Mouse (Mus musculus) kidney, embryonic 14.5 days (tissue): ENCODE measurements at regions not wholly inside any gene's neighbourhood (a gene's known extent, or its start where the extent isn't known, plus 50 kb on each side); places are given as distances from the start of the nearest gene placed in this dataset.

Experiments
- ATAC-seq: fragments of 200-750 bp; cut with Nextera tagmentation; 2 replicates; pipeline ENCODE4 v1.8.0; 2017; ENCODE audit warnings: moderate number of reproducible peaks, mild to moderate bottlenecking, moderate TSS enrichment, moderate library complexity; ENCODE audit not compliant: low FRiP score, low TSS enrichment
- H3K27ac ChIP-seq: fragments of 300-500 bp; sonication (generic); 2 replicates; pipeline ENCODE4 v1.5.1; 2014; ENCODE audit warnings: low read depth, mild to moderate bottlenecking, low read length, moderate library complexity, mixed read lengths
- H3K27me3 ChIP-seq: fragments of 300-500 bp; sonication (generic); 2 replicates; pipeline ENCODE4 v1.6.1; 2014; ENCODE audit warnings: mild to moderate bottlenecking, low read length; ENCODE audit not compliant: control insufficient read depth, insufficient read depth
- H3K36me3 ChIP-seq: fragments of 300-500 bp; sonication (generic); 2 replicates; pipeline ENCODE4 v1.6.1; 2014; ENCODE audit warnings: low read length, mixed read lengths; ENCODE audit not compliant: control insufficient read depth, insufficient read depth
- H3K4me1 ChIP-seq: fragments of 300-500 bp; sonication (generic); 2 replicates; pipeline ENCODE4 v1.6.1; 2014; ENCODE audit warnings: low read length, mixed read lengths; ENCODE audit not compliant: control insufficient read depth, insufficient read depth
- H3K4me2 ChIP-seq: fragments of 300-500 bp; sonication (generic); replicated peaks from 2 replicates; pipeline ENCODE4 v1.6.1; 2014; ENCODE audit warnings: low read depth, mild to moderate bottlenecking, low read length
- H3K4me3 ChIP-seq: fragments of 300-500 bp; sonication (generic); 2 replicates; pipeline ENCODE4 v1.5.1; 2014; ENCODE audit warnings: mild to moderate bottlenecking, low read length
- H3K9ac ChIP-seq: fragments of 300-500 bp; sonication (generic); 2 replicates; pipeline ENCODE4 v1.6.1; 2014; ENCODE audit warnings: low read depth, mild to moderate bottlenecking, low read length, moderate library complexity
- H3K9me3 ChIP-seq: fragments of 300-500 bp; sonication (generic); 2 replicates; pipeline ENCODE4 v1.6.1; 2016; ENCODE audit warnings: low read length; ENCODE audit not compliant: control insufficient read depth
- WGBS: fragments of 180-500 bp; shearing (Covaris S2); extraction: QIAGEN DNeasy Blood & Tissue Kit; methylation state at CpG from one replicate; pipeline ENCODE4 v1.1.7; 2014; 5-methylcytosine and 5-hydroxymethylcytosine counted together

DNA sequence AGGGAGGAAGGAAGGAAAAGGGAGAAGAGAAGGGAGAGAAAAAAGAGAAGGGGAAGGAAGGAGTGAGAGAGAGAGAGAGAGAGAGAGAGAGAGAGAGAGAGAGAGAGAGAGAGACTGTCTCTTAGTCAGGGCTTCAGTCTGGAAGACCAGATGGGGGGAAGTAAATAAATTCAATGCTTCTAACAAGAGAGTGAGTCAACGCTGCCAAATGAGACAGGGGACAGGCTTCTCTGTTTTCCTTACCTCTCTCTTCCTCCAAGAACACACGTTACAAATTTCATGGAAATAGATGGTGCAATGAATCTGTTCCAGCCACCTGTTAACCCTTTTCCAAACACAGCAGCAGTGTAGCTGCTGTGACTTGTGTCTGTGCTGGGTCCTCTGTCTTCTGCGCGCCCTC lies 85.1 kb upstream of the Gdnf start:
- 56% methylated on average over 4 of the region's 4 CpGs for WGBS
- H3K4me3 ChIP-seq, result no peak overlapping the region

DNA sequence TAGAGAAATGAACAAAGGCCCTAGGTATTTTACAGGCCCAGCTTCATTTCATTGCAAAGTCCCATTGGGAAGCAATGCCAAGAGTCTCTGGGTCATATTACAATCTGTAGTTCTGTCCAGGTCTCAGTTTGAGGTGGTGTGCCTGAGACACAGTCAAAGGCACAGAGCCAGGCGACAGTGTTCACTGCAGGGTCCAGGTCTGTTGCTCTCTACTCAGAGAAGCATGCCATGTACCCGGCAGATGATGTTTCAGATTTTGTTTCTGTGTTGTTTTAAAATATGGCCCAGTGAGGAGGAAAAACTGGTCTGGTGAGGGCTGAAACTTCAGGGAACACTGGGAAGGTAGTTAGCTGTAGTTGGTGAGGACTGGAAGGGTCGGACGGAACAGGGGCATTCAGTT lies 63.1 kb upstream of the Gdnf start:
- Histone ChIP-seq H3K27me3 (no peaks in the 10 kb centered on the region), H3K4me3 (no peak overlapping the region), H3K9me3 (no peaks in the 10 kb centered on the region), H3K36me3 (no peaks in the 10 kb centered on the region), H3K4me1 (no peaks in the 10 kb centered on the region), H3K27ac (no peak overlapping the region), H3K9ac (no peak overlapping the region), H3K4me2 (no peak overlapping the region)
- no peak for ATAC-seq
- WGBS, result 83% methylated on average over 4 of the region's 4 CpGs

More for the DNA sequence above, 85.1 kb upstream of the Gdnf start:
- no peaks in the 10 kb centered on the region for H3K36me3 ChIP-seq
- no peaks in the 10 kb centered on the region for H3K4me1 ChIP-seq
- H3K27ac ChIP-seq, result no peak overlapping the region
- no peak overlapping the region for H3K4me2 ChIP-seq
- H3K9me3 ChIP-seq, result no peaks in the 10 kb centered on the region
- no peak for ATAC-seq
- H3K9ac ChIP-seq, result no peak overlapping the region
- no peaks in the 10 kb centered on the region for H3K27me3 ChIP-seq

DNA sequence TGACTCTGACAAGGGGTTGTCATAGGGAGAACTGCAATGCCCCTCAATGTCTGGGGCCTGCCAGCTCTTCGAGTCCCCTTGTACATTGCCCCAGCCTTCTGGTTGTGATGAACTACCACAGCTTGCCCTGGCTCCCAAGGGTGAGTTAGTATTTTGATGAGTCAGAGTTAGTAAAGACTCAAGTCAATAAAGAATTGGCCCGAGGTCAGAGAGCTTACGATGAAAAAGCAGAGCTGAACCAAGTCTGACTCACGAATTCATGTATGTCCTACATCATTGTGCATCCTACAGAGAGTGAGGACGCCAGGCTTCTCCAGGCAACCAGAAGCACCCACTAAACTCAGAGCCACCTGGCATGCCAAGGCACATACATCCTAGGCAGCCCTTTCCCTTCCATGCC lies 60.2 kb upstream of the Gdnf start:
- no peak overlapping the region for H3K4me2 ChIP-seq
- ATAC-seq, result no peak
- no peak overlapping the region for H3K9ac ChIP-seq
- no peaks in the 10 kb centered on the region for H3K9me3 ChIP-seq
- H3K36me3 ChIP-seq, result no peaks in the 10 kb centered on the region
- WGBS, result 89% methylated on average over 5 of the region's 5 CpGs
- no peak overlapping the region for H3K4me3 ChIP-seq
- no peak overlapping the region for H3K27ac ChIP-seq
- no peaks in the 10 kb centered on the region for H3K4me1 ChIP-seq
- no peaks in the 10 kb centered on the region for H3K27me3 ChIP-seq
